ENCODE assay signal across 8 mouse cellular contexts in genomic region chr9:107709697-107710483, GRCm38 (mm10). TPM values are rescaled to one million over a fixed set of nuclear protein-coding genes. Genes with fewer than 3 reads are reported as not detected.
A peak's percentile ranks its signal among the peaks of the same experiment; 100 is the strongest.
DNase-seq lines count a peak whose midpoint lies in the region; ATAC-seq lines count a peak whose summit lies in the region.

TSS of gene Sema3f (minus strand) at chr9:107710475.

- H3K9me3 ChIP-seq in hindbrain, embryonic 16.5 days (ENCODE audit: control insufficient read depth, low read length) = no peaks in the 10 kb centered on the region
- H3K9me3 ChIP-seq in megakaryocyte, embryonic 14.5 days = no peaks in the 10 kb centered on the region

- under 1% methylated on average over 69 of the region's 86 CpGs for WGBS in hindbrain, embryonic 16.5 days

- intact Hi-C loops in left cerebral cortex, postnatal 10 days (cut with DNase I) = no loop called here

- H3K9ac ChIP-seq in hindbrain, embryonic 16.5 days (ENCODE audit: low read depth, low read length) = peak within 1 kb of the TSS; percentile 93

- ATAC-seq in activated CD4-positive, CD25-positive, alpha-beta regulatory T cell, adult 4 months = peak; percentile 52
- peak; percentile 79 for ATAC-seq in hindbrain, embryonic 16.5 days

- DNase-seq in cerebellum, postnatal 36 days = peak; percentile 77 to 88
- peak; percentile 62 to 70 for DNase-seq in gastrocnemius, adult 8-10 months (ENCODE audit: low spot score in 2 of 2)
- DNase-seq in left cerebral cortex, postnatal 10 days (ENCODE audit: extremely low spot score in 1 of 2, low spot score in 2 of 2) = peak in 1 of 2 experiments; percentile 77
- DNase-seq in right cerebral cortex, postnatal 25 days = peak; percentile 77
- peak; percentile 79 for DNase-seq in urinary bladder, postnatal 25 days (ENCODE audit: low spot score)

- H3K27ac ChIP-seq in hindbrain, embryonic 16.5 days (ENCODE audit: low read depth, low read length) = peak within 1 kb of the TSS; percentile 79

- H3K36me3 ChIP-seq in hindbrain, embryonic 16.5 days (ENCODE audit: control insufficient read depth, insufficient read depth, low read length) = no peaks in the 10 kb centered on the region
- no peaks in the 10 kb centered on the region for H3K36me3 ChIP-seq in megakaryocyte, embryonic 14.5 days (replicated peaks; ENCODE audit: low read length)

- peak within 1 kb of the TSS; percentile 83 for H3K4me3 ChIP-seq in hindbrain, embryonic 16.5 days (ENCODE audit: low read length)
- H3K4me3 ChIP-seq in megakaryocyte, embryonic 14.5 days (replicated peaks) = peak within 1 kb of the TSS; percentile 91

- H3K27me3 ChIP-seq in hindbrain, embryonic 16.5 days (replicated peaks; ENCODE audit: control insufficient read depth, insufficient read depth, low read length) = no peaks in the 10 kb centered on the region
- H3K27me3 ChIP-seq in megakaryocyte, embryonic 14.5 days (replicated peaks) = peaks cover 95% of the 10 kb centered on the region

- H3K4me2 ChIP-seq in hindbrain, embryonic 16.5 days (ENCODE audit: low read length) = peak within 1 kb of the TSS; percentile 95

- H3K4me1 ChIP-seq in hindbrain, embryonic 16.5 days (ENCODE audit: control insufficient read depth, insufficient read depth, low read depth, low read length) = peaks cover 44% of the 10 kb centered on the region
- H3K4me1 ChIP-seq in megakaryocyte, embryonic 14.5 days = peaks cover 49% of the 10 kb centered on the region

RNA-seq across cellular contexts. Expression of gene Sema3f, which starts in this region (rescaled TPM):
- polyA plus RNA-seq in activated CD4-positive, CD25-positive, alpha-beta regulatory T cell, adult 4 months (2017; shearing (Covaris generic)) = not detected
- total RNA-seq in gastrocnemius, adult 8-10 months (2022) = 1 to 10 TPM; 3.3 to 4.6 (median 4.3) TPM
- polyA plus RNA-seq in hindbrain, embryonic 16.5 days (2015; fragmentation: Nextera tagmentation; extraction: Ambion mirVana) = 10.0 and 13.0 TPM in 2 replicates
- 10 to 100 TPM; 14.3 to 19.2 TPM for total RNA-seq in left cerebral cortex, postnatal 10 days (2021)
- not detected in 2 replicates for polyA plus RNA-seq in megakaryocyte, embryonic 14.5 days (2012; ENCODE audit: insufficient read depth, low replicate concordance)

Comparison
In these comparisons a context has a peak if more than half of its experiments do, and no peak if none do; other contexts are left out.
1. Peak in ATAC-seq in activated CD4-positive, CD25-positive, alpha-beta regulatory T cell, adult 4 months; RNA of the gene not detected or under 1 TPM.